Mouse (Mus musculus): Measurements from ENCODE around the gene Pdrg1.

DNA sequence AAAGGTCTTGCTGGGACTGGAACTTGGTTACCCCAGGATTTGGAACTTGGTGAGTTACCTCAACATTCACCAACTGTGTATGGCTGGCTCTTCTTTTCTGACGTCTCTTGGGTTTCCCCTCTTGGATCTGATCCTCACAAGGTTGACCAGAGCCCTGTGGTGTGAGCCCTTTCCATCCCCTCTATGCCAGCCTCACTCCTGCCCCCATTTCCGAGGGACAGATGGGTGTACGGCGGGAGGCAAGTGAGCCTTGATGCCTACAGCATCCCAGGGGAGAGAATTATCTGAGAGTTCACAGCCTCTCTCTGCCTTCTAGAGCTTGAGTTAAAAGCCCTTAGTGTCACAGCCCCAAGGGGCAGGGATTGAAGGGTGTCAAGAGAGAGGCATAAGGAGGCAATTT is 12.3 kb upstream of the Pdrg1 start:
- TF ChIP-seq POLR2A (IDR thresholded peaks at IDR 0.05; ENCODE audit: borderline replicate concordance, control insufficient read depth, low read depth, low read length) (no peak), CTCF (IDR thresholded peaks at IDR 0.05; ENCODE audit: control insufficient read depth, insufficient read depth, low read length) (no peak)

All from bone marrow, adult 2 months (tissue).